Mouse (Mus musculus): ENCODE results near the gene Mgat4e. TPM values are rescaled to one million over a fixed set of nuclear protein-coding genes. Genes with fewer than 3 reads are reported as not detected.
A peak's percentile ranks its signal among the peaks of the same experiment; 100 is the strongest.

Mgat4e gene
- total RNA-seq, 2 experiments from 2014 or later: not detected

DNA sequence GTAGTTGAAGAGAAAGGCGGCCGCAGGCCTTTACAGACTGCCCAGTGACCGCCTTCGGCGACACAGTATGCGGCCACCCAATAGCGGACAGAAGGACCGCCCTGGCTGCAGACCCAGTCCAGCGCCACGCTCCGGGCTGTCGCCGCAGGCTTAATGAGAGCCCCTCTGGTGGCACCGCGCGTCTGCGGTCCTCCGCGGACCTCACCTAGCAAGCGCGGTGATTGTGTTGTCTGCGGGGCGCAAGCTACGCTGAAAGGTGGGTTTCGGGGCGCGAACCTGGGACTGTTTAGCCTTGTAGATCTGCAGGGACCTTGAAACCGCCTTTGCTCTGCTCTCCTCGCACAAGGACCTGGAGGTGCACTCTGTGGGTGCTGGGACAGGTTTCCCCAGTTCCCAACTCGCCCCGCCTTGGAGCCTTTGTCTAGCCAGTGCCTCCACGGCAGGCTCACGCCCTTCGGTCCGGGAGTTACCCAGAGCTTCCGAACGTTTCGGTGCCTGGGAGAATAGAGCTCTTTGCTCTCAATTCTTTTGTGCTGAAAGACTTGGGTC is 36.1 kb downstream of the Mgat4e start:
- DNase-seq: peak; percentile 42 to 51

DNA sequence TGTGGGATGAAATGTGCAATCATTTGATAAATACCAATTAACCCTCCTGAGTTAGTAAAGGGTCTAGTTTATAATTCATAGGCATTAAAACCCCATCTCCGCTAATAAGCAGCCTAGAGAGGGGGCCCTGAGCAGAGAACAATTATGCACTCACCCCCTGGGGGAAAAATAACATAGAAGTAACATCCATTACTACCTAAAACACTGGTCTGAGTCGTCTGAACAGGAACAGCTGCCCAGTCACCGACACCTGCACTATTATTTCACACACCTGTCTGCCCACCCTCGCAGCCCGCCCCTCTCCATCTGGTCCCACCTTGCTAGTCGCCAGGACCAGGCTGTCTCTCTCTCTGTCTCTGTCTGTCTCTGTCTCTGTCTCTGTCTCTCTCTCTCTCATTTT is 36.9 kb downstream of the Mgat4e start:
- DNase-seq: no peak

GRCm38 (mm10) chr1:134512183-134512582 is 37.3 kb downstream of the Mgat4e start:
- DNase-seq: no peak

- no peak for DNase-seq
Observed at GRCm38 (mm10) chr1:134510018-134510417, 39.5 kb downstream of the Mgat4e start.

- peak; percentile 53 to 66 for DNase-seq
Observed at GRCm38 (mm10) chr1:134506201-134506600, 43.3 kb downstream of the Mgat4e start.

DNA sequence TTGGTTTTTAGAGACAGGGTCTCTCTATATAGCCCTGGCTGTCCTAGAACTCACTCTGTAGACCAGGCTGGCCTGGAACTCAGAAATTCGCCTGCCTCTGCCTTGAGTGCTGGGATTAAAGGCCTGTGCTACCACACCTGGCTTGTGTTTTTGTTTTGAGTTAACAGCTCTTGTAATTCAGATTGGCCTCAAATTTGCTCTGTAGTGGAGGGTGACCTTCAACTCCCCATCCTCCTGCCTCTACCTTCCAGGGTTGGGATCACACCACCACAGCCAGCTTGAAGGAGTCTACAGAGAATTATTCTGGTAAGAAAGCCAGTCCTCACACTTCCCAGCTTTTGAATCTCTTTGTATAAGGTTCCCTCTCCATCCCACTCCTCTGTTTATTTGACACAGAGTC is 48.6 kb downstream of the Mgat4e start:
- DNase-seq: no peak

DNA sequence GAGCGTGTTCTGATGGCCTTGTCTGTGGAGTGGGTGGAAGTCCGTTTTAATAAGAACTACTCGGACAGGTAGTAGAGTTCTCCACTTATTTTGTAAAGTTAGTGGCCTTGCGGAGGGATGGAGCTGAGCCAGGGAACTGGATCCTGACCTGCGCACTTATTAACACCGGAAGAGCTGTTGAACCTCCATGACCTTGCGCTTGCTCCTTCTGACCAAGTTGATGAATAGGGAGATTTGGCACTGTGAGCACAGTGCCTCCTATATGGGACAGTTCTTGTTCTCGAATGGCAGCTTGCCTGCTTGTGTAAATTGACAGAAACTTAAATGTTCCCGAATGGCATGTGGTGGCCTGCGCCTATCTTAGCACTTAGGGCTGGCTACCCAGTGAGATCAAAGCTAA is 53.5 kb downstream of the Mgat4e start:
- DNase-seq: peak; percentile 61 to 63

DNA sequence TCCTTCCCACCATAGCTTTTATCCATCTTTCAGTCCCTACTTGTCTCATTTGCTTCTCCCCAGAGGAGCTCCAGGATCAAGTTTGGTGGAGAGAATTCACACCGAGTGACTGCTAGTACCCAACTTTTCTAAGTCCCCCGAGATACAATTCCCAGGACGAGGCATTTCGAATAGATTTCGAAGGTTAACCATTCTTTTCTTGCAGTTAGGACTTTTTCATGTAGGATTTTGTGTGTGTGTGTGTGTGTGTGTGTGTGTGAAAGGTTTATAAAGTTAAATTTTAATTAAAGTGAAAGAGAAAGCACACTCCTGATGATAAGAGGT is 54.3 kb downstream of the Mgat4e start:
- DNase-seq: no peak

DNA sequence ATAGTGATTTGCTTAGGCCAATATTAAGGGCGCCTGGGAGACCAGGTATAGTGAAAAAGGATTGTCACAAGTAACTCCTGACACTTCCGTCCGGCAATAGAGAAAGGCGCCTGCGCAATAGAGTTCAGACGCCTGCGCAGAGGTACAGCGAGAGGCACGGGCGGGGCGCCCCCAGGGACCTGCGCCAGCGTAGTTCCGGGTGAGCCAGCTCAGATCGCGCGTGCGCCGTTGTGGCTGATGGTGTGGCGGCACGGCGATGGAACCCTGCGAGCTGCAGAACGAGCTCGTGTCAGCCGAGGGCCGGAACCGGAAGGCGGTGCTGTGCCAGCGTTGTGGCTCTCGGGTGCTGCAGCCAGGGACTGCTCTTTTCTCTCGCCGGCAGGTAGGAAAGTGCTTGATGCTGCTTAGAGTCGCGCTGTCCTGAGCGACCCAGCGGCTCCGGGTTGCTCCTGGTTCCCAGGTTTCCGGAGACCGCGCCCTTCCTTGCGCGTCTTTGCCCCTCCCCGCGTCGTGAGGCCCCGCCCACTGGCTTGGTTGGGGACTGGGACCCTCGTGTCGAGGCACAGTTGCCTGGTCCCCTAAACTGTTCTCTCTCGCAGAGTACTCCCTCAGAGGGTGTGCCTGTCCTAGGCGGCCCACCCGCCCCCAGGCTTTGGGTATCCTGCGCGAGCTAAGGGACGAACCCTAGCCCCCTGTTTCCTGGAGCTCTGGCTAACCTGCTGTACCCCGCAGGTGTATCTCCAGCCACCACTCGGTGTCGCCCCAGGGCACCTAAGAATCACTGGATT is 54.9 kb downstream of the Mgat4e start, which contains the start of gene Rabif:
Gene Rabif (plus strand): TSS at position 221 of the 788 bp plus-strand sequence.
- peak; percentile 100 for DNase-seq

DNA sequence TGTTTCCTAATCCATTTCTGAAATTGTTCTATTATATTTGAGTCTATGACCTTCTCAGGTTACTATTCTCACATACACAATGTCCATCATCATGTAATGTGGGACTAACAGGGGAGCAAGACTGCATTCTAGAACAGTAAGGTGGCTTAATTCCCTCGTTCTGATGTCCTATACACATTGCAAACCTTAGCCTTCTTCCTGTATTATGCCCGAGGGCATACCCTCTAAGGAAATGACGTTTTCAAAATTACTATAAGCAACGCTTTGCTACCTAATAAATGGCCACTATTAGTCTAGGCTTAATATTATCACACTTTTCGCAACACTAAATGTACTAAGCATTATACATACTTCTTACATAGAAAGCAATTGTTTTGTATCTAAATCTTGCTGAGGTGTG is 55.5 kb downstream of the Mgat4e start:
- DNase-seq: no peak

- no peak for DNase-seq
Observed at GRCm38 (mm10) chr1:134493496-134493895, 56.0 kb downstream of the Mgat4e start.

- DNase-seq: no peak
Observed at GRCm38 (mm10) chr1:134492276-134492675, 57.2 kb downstream of the Mgat4e start.

Other genes with a start within 250 kb of the Mgat4e start
- 1 to 10 TPM in 1 of 2 experiments, under 1 TPM in 1; 0.60 to 1.1 TPM for gene Ppfia4, start 216.8 kb downstream of the Mgat4e start, total RNA-seq (2021)
- gene Tmem183a, start 187.7 kb downstream of the Mgat4e start, total RNA-seq (2021): 10 to 100 TPM; 49.2 to 52.6 TPM
- not detected for gene 4933406M09Rik, start 163.7 kb downstream of the Mgat4e start, total RNA-seq (2021)
- gene Cyb5r1, start 144.1 kb downstream of the Mgat4e start, total RNA-seq (2021): 10 to 100 TPM; 28.6 to 55.4 TPM
- gene Adipor1, start 134.3 kb downstream of the Mgat4e start, total RNA-seq (2021): 100 to 1,000 TPM; 125 to 139 TPM
- gene Klhl12, start 94.2 kb downstream of the Mgat4e start, total RNA-seq (2021): 10 to 100 TPM; 21.5 to 22.9 TPM
- 10 to 100 TPM; 27.6 to 37.3 TPM for gene Rabif, start 55.0 kb downstream of the Mgat4e start, total RNA-seq (2021)
- 10 to 100 TPM; 44.1 to 45.7 TPM for gene Kdm5b, start 10.5 kb upstream of the Mgat4e start, total RNA-seq (2021)
- gene Syt2, start 97.0 kb upstream of the Mgat4e start, total RNA-seq (2021): under 1 TPM; 0.07 to 0.36 TPM